Mouse (Mus musculus): ENCODE data around the gene Spsb3.
A peak's percentile ranks its signal among the peaks of the same experiment; 100 is the strongest.

The Spsb3 gene

DNA sequence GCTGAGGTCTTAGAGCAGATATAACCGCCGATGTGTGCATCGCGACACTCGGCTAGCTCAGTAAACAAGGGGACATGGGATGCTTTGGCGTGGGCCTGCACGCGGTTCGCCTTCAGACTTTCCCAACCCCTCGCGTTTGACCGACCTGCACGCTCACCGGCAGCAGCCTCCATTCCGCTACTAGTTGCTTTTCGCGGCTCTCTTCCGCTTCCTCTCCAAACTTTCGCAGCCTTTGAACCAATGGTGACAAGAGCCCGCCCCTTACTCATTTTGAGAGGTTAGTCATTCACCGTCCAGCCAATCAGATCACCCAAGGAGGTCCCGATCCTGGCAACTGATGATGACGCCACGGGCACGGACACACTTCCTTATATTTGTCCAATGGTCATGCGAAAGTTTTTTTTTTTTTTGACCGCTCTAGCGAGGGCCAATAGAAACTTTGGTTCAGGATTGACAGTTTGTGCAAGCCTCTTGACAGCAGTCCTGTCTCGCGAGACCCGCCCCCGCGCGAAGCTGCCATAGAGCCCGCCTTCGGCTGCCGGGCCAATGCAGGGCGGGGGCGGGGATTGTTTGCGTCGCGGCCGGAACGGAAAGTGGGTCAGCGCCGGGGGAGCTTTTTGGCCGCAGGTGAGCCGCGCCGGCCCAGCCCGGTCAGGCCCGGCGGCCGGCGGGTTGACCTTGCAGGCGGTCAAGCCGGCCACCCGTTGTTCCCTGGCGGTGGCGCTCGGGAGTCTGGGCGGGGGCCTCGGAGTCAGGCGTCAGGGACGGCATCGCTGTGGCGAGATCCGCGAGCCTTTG lies at the start of gene Spsb3, which contains the start of gene Nubp2:
TSS of gene Spsb3 (plus strand) at position 510 of the 798 bp plus-strand sequence.
TSS of gene Nubp2 (minus strand) at position 216 of the 798 bp plus-strand sequence.
- peak; percentile 99 for DNase-seq

DNA sequence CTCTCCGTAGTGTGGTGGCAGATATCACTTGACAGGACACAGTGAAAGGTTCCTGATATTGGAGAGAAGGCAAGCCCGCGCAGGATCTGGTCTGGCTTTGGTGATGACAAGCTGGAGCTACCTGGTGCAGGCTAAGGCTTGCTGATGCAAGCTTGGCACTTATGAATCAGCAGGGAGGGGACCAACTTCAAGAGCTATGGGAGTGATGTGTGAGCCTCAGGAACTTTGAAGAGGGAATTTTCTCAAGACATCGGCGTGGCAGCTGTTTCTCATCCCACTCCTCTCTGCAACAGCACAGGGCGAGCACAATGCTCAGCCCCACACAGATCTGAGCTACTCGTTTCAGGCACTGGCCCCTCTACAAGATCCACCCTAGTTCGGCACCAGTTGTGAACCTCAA lies 46.6 kb upstream of the Spsb3 start, which contains the start of gene Hagh:
TSS of gene Hagh (plus strand) at position 302 of the 400 bp plus-strand sequence.
- no peak for DNase-seq

DNA sequence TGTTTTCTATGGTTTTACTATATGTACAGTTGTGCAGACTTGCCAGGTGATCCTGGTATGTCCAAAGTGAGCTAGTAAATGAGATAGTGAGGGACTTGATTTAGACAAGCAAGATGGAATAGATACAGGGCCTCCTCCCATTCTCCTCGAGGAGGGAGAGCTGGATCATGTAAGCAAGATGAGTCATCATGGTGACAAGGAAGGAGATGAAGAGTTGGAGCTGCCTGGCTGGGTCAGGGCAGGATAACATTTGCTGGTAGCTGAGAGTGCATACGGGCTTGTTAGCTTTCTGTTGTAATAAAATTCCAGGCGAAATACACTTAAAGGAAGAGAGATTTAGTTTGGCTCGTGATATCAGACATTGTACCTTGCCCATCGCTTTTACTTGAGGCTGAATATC lies 46.1 kb upstream of the Spsb3 start:
- no peak for DNase-seq

DNA sequence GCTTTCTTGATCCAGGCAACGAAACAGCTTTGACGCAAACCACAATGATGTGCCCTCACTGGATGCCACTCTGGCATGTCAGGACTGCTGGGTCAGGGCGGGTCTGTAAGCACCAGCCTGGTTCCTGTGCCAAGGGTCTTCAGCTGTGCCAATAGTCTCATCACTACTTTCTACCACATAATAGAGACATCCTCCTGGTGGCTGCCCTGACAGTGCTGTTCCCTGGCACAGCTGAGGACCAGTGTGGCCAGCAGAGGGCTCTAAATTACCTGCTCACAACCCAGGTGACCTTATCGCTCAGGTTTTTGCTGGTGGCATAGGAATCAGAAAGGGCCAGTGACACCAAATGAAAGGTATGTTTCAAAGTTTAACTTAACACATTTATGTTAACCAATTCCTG lies 45.3 kb upstream of the Spsb3 start:
- DNase-seq, result peak; percentile 61

DNA sequence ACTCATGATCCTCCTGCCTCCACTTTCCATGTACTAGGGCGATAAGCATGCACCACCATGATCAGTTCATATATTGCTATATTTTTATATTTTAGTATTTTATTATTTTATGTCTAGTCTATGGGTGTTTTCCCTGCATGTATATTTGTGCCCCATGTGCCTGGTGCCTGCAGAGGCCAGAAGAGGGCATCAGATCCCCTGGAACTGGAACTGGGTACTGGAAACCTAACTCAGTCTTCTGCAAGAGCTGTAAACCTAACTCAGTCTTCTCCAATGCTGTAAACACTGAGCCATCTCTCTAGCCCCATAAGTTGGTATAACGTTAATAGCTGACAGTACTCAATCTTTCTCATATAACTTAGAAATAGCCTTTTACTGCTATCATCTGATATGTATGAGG lies 43.8 kb upstream of the Spsb3 start:
- peak; percentile 46 for DNase-seq

DNA sequence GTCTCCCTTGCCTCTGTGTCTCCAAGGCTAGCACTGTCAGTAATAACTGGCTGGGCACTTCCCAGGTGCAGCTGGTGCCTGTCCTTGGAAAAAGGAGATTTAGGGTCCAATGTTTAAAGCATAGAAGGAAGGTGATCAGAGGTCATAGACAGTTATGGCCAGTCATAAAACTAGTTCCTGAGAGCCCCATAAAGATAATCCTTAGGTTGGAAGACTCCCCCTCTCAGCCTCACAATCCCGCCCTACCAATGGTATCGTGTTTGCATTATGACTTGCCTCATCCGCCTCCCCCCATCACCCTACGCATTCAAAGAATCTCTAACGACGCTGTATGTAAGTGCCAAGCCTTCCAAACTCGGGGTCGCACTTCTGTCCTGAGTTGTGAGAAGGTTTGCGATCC lies 41.9 kb upstream of the Spsb3 start:
- no peak for DNase-seq

DNA sequence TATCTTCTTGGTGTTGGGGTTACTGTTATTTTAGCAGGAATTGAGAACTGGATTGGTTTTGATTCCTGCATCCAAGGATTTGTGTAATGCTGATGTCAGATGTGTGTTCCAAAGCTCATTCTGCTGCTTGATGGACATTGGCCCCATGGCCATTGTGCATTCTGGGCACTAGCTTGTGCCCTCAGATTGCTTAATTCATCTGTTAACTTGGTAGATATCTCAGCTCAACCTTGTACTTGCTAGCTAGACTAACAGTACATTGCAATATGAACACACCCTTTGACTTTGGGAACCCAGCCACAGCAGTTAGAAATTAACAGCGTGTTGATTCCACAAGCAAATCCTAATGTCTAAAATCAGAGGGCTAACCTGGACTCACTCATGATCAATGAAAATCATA lies 39.1 kb upstream of the Spsb3 start:
- DNase-seq, result no peak

DNA sequence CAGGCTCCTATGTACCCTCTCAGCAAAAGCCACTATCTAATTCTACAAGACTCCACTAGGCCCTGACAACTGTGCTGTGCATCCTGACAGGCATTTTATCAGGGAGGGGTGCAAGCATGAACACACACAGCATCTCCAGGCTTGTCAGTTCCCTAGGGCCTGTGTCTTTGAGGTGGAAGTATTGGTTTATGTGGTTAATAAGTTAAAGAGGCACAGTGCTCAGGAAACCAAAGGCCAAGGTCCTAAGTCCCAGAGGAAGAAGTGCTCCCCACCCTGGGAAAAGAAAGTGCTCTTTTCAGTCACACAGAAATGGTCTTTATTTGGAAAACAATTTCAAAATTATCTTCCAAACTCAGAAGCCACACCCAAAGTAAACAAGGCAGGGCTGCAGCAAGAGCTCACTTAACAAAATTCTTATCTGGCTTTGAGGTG lies 37.8 kb upstream of the Spsb3 start:
- DNase-seq, result peak; percentile 77

DNA sequence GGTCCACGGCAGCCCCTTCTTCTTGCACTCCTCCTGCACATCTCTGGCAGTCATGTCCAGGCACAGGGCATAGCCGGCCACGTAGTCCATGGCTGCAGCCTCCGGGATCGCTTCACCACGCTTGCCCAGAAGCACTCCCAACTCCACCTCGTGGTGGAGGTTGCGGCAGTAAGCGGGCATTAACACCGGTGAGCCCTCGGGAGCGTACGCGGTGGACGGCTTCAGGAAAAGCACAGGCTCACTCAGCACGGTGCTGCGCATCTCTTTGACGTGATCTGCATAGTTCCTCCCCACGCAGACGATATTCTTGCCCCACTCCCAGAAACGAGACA lies 36.7 kb upstream of the Spsb3 start:
- DNase-seq, result no peak

DNA sequence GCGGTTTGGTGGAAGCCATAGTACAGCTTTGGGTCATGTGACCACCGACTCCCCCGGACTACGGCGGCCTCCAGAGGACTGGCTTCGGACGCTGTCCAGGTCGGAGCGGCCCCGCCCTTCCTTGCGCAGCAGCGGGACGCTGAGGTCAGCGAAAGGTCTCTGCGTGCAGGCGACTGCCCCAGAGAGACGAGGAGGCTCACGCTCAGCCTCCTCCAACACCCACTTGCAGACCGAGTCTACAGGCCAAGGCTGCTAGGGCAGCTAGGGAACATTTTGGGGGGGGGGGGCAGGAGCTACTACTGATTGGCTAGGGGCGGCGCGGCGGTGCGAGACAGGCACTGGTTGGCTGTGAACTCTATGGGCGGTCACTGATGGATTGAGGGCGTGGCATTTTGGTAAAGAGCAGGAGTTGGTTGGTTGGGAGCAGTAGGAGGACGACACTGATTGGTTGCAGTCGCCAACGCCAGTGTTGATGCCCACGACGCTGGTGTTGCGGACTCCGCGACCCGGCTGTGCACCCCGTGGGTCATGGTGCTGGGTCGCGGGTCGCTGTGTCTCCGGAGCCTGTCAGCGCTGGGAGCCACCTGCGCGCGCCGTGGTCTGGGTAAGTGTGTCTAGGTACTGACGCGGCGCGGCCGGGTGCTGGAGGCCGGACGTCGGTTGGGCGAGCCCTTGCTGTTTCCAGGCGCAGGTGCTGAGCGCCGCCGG lies 36.2 kb upstream of the Spsb3 start, which contains the start of gene Fahd1:
TSS of gene Fahd1 (minus strand) at position 300 of the 708 bp plus-strand sequence.
- peak; percentile 98 for DNase-seq

DNA sequence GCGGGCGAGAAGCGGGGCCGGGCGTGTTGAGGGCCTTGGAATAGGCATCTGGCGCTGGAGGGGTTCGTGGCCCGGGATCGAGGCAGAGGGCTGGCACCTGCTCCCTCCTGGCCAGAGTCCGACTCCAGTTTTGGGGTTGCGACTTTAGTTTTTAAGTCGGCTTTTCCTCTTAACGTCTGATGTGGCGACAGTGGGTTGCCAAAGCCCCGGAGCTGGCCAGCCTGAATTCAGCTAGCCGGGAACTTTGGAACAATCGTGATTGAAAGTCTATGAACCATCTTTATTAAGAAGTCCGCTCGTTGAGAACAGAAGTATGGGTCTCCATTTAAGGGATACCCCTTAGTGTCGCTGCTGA lies 35.7 kb upstream of the Spsb3 start:
- DNase-seq, result no peak

DNA sequence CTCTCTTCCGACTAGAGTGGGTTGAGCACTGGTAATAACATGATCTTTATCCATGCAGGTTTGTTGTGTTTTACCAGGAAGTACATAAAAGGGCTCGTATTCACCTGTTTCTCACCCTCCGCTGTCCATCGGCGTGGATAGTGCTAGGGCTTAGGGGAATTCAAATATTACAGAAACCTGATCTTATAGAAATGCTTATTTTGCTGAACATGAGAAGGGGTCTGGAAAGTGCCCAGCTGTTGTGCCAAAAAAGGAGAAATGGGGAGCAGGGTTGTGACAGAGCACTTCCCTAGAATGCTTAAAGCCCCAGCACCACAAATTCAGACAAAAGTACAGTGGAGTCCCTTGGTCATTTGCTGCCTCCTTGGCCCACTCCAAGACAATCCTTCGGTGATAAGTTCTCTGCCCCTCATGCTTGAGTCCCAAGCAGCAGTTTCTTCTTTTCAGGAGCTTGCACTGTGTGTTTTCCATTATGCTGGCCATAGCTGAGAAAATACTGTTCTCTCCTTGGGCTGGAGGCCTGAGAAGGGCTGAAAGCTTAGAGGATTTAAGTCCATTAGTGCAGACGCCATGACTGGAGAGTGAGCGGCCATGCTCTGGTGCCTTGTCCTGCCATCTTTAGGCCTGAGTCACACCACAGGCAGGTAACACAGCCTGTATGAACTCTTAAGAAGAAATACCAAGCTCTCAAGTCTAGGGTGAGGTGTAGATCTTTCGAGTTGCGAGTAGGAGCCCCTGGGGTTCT lies 34.9 kb upstream of the Spsb3 start:
- DNase-seq, result no peak

DNA sequence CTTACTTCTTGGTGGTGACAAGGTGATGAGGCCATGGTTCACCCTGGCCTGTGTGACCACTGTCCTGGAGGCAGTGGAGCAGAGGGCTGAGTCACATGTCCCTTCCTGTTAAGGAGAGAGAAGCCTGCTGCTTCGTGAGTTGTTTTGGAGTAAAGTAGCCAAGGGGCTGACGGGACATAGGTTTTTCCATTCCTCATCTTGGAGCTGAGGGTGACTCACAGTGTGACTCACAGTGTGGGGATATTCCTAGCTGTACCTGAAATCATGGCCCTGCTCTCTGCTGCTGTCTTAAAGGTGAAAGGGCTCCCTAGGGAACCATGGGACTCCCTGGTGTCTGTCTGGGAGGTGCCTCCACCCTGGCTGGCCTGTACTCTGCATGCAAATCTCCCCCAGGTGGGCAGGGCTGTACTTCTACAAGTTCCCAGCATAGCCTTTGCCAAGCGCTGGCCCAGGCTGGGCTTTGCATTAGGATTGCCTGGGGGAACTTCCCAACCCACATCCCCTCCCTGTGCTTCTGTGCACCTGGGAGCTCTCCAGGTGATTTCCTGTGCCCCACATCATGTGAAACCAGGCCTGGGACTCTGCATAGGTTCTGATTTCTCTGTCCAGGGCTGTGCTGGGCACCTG lies 30.5 kb upstream of the Spsb3 start:
- DNase-seq, result no peak

DNA sequence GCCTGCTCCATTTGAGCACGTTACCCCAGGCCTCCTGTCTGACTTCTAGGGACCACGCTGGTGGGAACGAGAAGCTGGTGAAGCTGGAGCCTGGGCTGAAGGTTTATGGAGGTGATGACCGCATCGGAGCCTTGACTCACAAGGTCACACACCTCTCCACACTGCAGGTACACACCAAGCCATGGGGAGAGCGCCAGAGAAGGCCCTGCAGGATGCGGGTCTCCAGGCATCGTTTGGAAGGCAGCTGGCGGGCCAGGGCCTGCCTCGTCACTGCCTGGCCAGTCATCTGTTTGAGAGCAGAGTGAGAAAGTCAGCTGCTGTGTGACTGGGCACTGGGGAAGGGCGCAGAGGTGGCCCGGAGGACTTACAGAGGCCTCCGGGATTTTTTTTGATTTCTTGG lies 29.9 kb upstream of the Spsb3 start:
- DNase-seq, result no peak

DNA sequence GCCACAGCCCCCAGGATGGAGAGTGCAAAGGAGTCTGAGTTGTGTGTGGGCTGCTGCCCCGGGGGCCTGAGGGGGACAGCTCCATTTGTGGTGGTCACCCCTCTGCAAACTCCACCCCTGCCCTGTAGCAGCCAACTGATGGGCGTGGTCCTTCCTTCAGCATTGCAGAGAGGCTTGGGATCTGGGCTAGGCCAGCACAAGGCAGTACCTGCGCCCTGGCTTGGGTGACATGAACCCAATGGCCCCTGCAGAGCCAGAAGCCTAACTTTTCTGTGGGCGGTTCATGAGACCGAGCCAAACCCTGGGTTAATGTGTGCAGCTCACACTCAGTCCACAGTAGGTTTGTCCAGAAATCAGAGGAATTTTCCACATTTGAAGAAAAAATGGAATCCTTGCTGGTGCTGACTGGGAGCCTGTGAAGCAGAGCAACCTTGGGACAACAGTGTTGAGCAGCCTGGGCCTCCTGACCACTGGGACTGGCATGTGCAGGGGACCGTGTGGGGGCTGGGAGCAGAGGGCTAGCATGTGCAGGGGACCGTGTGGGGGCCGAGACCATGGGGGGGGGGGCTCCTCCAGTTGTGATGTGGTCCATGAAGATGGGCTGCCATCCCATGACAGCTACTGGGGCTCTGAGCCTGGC lies 28.5 kb upstream of the Spsb3 start:
- DNase-seq, result peak; percentile 63

DNA sequence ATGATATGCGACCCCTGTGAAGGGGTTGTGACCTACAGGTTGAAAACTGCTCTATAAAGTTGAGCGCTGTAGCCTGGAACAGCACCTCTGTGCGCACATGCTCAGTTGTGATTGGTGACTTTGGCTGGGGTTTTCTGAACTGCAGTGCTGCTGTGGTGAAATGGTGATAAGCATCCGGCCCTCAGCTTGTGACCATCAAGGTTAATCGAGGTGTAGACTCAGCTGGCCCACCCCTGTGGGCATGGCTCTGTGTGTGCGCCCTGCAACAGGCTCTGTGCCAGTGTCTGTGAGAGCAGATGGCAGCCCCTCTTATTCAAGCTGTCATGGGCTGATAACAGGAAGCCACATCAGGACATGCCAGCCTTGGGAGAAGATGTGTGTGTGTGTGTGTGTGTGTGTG lies 27.5 kb upstream of the Spsb3 start:
- peak; percentile 85 for DNase-seq

DNA sequence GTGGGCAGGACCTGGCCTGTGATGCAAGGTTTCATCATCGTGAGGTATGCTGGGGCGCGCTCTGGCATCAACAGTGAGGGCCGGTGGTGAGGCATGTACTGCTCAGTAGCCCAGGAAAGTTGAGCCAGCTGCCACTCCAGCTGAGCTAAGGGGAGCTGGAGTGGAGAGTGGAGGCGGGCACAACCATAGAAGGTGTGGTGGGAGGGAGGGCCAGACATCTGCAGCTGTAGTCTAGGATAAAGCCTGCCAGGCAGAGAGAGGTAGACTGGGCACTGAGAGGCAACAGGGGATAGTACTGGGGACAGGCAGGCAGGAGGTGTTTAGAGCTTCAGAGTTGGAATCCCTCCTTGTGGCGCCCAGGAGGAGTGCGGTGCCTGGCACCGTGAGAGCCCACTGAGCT lies 26.4 kb upstream of the Spsb3 start:
- DNase-seq, result peak; percentile 60

DNA sequence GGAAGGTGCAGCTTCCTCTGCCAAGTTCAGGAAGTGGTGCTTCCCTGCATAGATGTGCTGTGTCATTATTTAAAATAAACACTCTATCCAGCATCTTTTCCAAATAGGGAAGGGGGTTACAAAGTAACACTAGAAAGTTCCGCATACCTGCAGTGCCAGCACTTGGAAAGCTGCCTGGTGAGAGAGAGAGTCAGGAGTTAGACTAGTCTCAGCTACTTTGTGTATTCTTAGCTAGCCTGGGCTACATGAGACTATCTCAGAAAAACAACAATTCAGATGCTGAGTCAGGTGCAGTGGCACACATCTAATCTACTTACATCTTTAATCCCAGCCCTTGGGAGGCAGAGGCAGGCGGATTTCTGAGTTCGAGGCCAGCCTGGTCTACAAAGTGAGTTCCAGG lies 24.7 kb upstream of the Spsb3 start:
- no peak for DNase-seq

DNA sequence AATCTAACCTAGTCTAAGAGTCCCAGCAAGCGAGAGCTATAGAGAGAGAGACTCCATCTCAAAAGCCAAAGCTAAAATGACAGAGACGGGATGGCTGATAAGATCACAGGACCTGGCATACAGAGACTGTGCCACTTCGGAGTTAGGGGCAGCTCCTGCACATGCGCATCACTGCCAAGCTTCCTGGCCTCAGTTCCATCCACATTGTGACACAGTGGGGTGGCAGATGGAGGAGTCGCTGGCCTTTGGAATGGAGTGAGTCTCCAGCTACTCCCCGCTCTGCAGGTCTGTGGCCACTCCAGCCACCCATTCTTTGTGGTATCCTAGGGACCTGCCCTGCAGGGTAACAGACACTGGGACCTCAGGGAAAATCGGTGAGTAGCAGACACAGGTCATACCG lies 20.7 kb upstream of the Spsb3 start, which contains the start of gene Igfals:
TSS of gene Igfals (plus strand) at position 222 of the 400 bp plus-strand sequence.
- no peak for DNase-seq

DNA sequence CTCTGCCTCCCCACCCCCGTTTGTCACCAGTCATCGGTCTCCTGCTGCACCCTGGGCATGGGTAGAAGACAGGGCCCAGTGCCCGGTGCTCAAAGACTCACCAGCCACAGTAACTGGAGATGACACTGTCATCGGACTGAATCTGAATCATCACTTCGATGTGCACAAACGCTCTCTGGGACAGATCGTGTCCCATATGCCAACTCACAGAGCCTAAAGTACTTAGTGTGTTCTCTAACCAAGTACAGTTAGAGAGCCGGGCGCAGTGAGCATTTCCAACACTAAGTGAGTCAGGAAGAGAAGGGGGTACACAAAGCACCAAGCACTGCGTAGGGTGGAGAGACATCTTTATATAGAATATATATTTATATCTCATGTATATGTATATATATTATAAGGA lies 18.5 kb upstream of the Spsb3 start:
- no peak for DNase-seq

DNA sequence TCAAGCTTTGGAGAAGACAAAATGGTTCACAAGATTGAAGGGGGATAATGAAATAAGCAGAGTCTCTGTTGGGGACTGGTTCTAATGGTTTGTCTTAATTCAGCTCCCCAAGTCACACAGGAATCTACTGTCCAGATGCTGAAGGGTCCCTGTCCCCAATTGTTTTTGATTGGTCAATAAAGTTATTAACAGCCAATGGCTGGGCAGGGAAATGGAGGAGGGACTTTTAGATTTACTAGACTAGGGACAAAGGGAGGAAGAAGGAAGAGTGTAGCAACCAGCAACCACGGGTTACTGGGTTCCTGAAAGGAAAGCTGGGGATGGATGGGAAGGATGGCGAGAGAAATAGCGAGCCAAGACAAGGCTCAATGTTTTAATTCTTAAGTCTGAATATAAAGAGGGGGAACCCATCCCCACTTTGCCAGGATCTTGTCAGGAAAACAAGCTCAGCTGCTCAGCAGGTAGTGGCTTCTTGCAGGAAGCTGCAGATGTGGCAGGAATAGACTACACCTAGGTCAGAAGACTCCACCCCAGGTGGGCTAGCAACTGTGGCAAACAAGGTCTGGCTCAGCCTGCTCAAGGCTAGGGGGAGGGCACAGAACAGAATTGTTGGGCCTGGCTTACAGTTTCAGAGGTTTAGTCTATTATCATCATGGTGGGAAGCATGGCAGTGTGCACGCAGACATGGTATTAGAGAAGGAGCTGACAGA lies 12.6 kb upstream of the Spsb3 start:
- no peak for DNase-seq

DNA sequence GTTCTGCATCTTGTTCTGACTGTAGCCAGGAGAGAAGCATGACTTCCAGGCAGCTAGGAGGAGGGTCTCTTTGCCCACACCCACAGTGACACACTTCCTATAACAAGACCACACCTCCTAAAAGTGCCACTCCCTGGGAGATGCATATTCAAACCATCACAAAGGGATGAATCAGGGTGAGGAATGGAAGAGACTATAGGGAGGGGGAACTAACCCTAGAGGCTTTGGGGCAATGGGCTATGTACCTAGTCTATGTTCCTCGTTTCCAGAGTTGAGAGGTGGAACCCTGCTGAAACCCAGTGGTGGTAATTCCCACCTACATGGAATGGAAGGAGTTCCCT lies 12.1 kb upstream of the Spsb3 start:
- DNase-seq, result no peak
